Mouse (Mus musculus) limb, embryonic 11.5 days (tissue): Measurements from ENCODE around the gene Btaf1. TPM values are rescaled to one million over a fixed set of nuclear protein-coding genes. Genes with fewer than 3 reads are reported as not detected.

Source experiments
- polyA plus RNA-seq: library from polyadenylated mRNA; unstranded; fragments of >200 nt; fragmentation: Nextera tagmentation; extraction: Ambion mirVana; gene quantifications from 2 replicates; pipeline ENCODE4 v1.2.1, GENCODE M21; 2014

Gene Btaf1
- polyA plus RNA-seq, 1 experiment from 2014 or later = 15.3 TPM

Other genes with a start within 250 kb of the Btaf1 start
- 2.7 TPM in 2 replicates for gene Ppp1r3c, start 189.4 kb upstream of the Btaf1 start, polyA plus RNA-seq
- gene Tnks2, start 91.8 kb upstream of the Btaf1 start, polyA plus RNA-seq = 80.1 and 86.4 TPM in 2 replicates
- gene Fgfbp3, start 6.5 kb upstream of the Btaf1 start, polyA plus RNA-seq = 3.1 and 4.7 TPM in 2 replicates